Mouse (Mus musculus) lung, adult 2 months (tissue): Measurements from ENCODE around the gene Cpne6.

ENCODE experiments used
- CTCF ChIP-seq: fragments of 200-500 bp; IDR thresholded peaks from 2 replicates; pipeline ENCODE4 v1.5.1; 2011; ENCODE audit warnings: mild to moderate bottlenecking, low read length, control low read depth; ENCODE audit not compliant: insufficient read depth
- POLR2A ChIP-seq: fragments of 200-500 bp; IDR thresholded peaks from 2 replicates; pipeline ENCODE4 v1.6.1; 2011; ENCODE audit warnings: low read depth, mild to moderate bottlenecking, control low read depth, low read length, borderline replicate concordance; ENCODE audit errors: extremely low read depth

GRCm38 (mm10) chr14:55468301-55468741, 41.9 kb upstream of the Cpne6 start:
- TF ChIP-seq CTCF = no peak
- TF ChIP-seq POLR2A = no peak
